Mouse (Mus musculus) spleen, adult 12 weeks (tissue): ENCODE results near the gene Ankrd7.
"Not testable (repeated sequence)": the region's sequence is repeated elsewhere in the genome, so short reads cannot be mapped to it uniquely, and the experiment has no call there.

Experiments
- DNase-seq: peaks from one replicate; pipeline ENCODE4 v3.0.0; 2022; ENCODE audit warnings: low spot score

Ankrd7 gene

DNA sequence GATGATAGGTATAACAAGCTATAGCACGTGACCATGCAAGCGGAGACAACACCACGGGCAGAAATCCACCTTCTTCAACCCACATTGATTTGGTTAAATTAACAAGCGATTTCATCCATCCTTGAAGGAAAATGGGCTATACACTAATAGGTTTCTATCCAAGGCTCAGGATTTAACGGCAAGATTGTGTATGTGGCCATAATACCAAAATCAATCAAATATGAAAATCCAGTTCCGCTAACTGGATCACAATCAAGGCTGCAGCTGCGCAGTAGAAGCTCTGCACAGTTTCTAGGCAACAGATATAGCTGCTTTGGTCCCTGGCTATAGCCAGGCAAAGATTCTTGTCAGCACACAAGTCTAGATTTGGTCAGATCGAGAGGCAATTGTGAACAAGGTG is at the start of gene Ankrd7:
Ankrd7 (plus strand) TSS at position 301 of the 400 bp plus-strand sequence.
- no peak for DNase-seq

GRCm38 (mm10) chr6:18819343-18819742 is 46.8 kb upstream of the Ankrd7 start:
- DNase-seq, result no peak

GRCm38 (mm10) chr6:18820246-18820645 is 45.9 kb upstream of the Ankrd7 start:
- no peak for DNase-seq

- no peak for DNase-seq
Observed at GRCm38 (mm10) chr6:18822812-18823211, 43.3 kb upstream of the Ankrd7 start.

DNA sequence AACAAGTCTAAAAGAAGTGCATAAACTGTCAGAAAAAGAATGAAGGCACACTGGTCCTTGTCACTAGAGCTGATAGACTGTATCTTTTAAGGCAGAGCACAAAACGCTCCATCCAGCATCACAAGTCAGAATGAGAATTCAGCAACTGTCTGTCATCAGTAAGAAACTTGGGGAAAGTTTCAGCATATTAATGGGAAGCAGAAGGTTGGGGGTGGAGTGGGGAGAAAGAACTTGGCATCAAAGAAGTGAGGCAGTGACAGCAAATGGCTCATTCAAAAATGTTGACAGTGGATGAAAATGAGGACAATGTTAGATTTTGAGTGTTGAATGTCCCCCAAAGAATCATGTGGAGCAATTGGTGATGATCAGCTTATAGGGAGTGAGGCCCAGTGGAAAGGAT is 33.2 kb upstream of the Ankrd7 start:
- no peak for DNase-seq

GRCm38 (mm10) chr6:18844529-18844928 is 21.6 kb upstream of the Ankrd7 start:
- DNase-seq, result not testable (repeated sequence)

GRCm38 (mm10) chr6:18845571-18845970 is 20.5 kb upstream of the Ankrd7 start:
- peak; percentile 8 for DNase-seq

DNA sequence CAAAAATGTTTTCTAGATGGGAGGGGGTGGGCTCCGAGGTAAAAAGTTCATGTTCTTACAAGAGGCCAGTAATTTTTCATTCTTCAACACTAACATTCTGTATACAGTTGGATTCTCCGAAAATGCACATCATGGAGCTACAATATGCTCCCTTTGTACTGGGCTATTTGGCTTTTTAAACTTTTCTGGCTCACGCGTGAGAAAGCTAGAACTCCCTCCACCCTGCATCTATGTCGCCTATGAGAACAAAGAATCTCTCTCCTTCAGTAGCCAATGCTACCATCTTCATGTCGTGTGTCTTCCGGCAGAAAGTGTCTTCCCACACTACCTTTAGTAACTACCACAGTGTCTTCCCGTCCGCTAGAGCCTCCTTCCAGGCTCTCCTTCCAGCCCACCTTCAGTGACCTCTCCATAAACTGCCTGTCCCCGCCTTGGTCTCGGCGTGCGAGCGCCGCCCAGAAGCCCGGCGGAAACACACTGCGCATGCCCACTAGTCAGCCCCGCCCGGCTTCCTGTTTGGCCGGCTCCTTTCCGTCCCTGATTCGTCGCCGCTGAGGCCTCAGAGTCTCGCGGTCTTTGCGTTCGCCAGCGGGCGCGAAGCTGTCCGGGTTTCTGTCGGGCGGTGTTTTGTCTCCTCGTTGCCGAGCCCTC is 17.9 kb upstream of the Ankrd7 start, which contains the start of gene Lsm8:
Lsm8 (plus strand) TSS at position 529 of the 651 bp plus-strand sequence.
- DNase-seq, result peak; percentile 93

GRCm38 (mm10) chr6:18848702-18849061 is 17.4 kb upstream of the Ankrd7 start:
- no peak for DNase-seq

DNA sequence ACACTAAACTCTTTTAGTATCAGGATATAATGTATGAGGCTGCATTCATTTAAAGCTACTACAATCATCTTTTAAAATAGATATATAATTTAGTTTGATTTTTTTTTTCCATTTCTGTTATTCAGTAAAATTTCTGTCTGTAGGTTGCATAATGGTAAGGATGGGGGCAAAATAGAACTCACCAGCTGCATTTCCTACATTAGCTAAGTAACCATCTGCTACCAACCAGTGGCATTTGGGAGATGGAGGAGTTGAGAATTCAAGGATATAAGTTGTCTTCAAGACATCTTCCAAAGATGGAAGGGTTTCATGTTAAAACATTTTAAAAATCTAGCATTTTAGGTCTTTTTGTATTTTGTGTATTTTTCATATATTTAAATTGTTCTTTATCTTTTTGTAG is 10.8 kb upstream of the Ankrd7 start:
- DNase-seq, result no peak

DNA sequence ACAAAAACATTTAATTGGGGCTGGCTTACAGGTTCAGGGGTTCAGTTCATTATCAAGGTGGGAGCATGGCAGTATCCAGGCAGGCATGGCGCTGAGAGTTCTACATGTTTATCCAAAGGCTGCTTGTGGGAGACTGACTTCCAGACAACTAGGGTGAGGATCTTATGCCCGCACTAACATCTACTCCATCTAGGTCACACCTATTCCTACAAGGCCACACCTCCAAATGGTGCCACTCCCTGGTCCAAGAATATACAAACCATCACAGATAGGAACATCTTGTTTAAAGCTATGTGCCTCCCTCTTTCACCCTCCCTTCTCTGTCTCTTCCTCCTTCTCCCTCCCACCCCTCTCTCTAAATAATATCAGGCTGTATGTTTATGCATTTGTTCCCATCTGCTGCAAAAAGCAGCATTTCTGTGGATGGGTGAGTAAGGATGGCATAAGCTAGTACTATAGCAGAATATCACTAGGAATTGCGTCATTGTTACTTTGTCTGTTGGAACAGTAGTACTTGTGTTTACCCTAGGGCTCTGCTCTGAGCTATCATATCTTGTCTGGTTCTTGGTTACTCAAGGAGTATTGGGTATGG is 9.5 kb upstream of the Ankrd7 start:
- DNase-seq, result no peak

GRCm38 (mm10) chr6:18889030-18889429 is 22.9 kb downstream of the Ankrd7 start:
- DNase-seq, result no peak

DNA sequence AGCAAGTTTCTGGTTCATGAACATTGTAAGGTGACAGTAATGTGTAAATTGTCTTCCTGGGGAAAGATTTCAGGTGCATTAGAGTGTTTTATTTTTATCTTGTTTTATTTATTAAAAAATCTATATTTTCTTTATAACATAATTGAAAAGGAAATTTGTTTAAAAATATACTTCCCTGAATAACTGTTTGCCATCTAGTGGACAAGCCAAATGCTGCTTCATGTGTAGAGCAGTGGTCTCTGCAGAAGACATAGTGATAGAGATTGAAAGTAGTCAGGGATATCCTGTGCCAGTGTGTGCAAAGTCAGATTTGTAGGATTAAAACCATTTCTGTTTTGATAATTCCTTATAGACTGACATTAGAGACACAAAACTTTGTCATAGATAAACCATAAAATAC is 28.0 kb downstream of the Ankrd7 start:
- no peak for DNase-seq

DNA sequence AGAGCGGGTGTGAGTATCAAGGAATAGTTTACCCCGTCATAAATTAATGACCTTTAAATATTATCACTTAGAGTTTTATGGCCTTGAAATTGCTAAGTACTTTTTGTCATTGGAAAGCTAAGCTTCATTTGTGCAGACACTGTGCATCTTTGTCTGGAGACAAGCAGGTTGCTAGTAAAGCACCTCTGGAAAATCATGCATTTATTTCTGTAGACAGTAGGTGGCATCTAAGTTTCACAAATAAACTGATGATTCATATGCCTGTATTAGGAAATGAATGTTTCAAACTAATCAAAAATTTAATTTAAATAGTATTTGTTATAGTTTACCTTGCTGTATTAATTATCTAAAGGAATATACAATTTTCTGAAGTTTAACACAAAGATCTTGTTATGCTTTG is 41.1 kb downstream of the Ankrd7 start:
- DNase-seq, result no peak

GRCm38 (mm10) chr6:18913179-18913578 is 47.1 kb downstream of the Ankrd7 start:
- no peak for DNase-seq

DNA sequence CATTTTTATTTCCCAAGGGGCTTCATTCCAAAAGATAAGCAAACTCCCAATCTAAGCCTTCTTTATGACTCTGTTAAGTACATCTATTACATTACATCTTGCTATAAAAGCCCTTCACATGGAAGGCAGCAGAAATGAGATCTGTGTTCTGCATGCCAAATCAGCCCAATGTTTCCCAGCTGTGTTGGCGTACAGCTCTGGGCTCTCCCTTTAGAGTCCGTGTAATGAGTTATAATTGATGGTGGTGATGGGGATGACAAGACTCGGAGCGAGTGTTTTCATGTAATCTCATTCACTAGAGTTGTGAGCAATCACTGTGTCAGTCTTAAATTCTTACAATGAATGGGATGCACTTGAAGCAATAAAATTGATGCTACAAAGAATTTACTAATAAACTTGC is 49.9 kb downstream of the Ankrd7 start:
- DNase-seq, result no peak

DNA sequence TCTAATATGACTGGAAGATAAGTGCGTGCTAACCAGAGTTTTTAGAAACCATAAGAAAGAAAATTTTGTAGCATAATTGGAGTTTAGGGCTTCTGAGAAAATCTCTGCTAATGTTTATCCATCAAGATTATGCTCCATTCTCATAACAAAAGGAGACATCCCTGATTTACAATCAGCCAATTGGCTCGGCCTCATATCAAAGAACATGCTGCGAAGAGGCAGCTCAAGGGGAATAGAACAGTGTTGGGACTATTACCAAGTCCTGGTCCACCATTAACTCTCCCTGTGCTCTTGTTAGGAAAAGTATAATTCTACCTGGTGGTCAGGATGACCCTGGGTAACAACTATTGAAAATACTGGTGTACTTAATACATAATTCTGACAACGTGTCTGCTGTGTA is 50.4 kb downstream of the Ankrd7 start:
- DNase-seq, result no peak
